Mouse (Mus musculus) urinary bladder, postnatal 4 days (tissue): ENCODE data around the gene Vmn1r212.
"Not testable (repeated sequence)": the region's sequence is repeated elsewhere in the genome, so short reads cannot be mapped to it uniquely, and the experiment has no call there.

Source experiments
- DNase-seq, 2 experiments: peaks; one replicate each; pipeline ENCODE4 v3.0.0; 2021 to 2022; ENCODE audit warnings: low spot score in 2 of 2

Vmn1r212 gene

GRCm38 (mm10) chr13:22884105-22884504 is at the start of gene Vmn1r212:
Gene Vmn1r212, minus strand, starts transcription at chr13:22884205.
- no peak for DNase-seq

GRCm38 (mm10) chr13:22879257-22879656 is 4.7 kb downstream of the Vmn1r212 start:
- DNase-seq, result no peak

GRCm38 (mm10) chr13:22857461-22857860 is 26.5 kb downstream of the Vmn1r212 start, which contains the start of gene Vmn1r211:
Gene Vmn1r211, minus strand, starts transcription at chr13:22857561.
- DNase-seq, result no peak

- DNase-seq, result no peak
These were observed 29.2 kb downstream of the Vmn1r212 start for GRCm38 (mm10) chr13:22854760-22855159.

- no peak for DNase-seq
These were observed 37.2 kb downstream of the Vmn1r212 start for GRCm38 (mm10) chr13:22846798-22847197.

- not testable (repeated sequence) for DNase-seq
These were observed 39.7 kb downstream of the Vmn1r212 start for GRCm38 (mm10) chr13:22844304-22844703.
